Mouse (Mus musculus) lung, adult 2 months (tissue): ENCODE measurements at regions not wholly inside any gene's neighbourhood (a gene's known extent, or its start where the extent isn't known, plus 50 kb on each side); places are given as distances from the start of the nearest gene placed in this dataset.

Experiments used
- CTCF ChIP-seq: fragments of 200-500 bp; IDR thresholded peaks from 2 replicates; pipeline ENCODE4 v1.5.1; 2011; ENCODE audit warnings: mild to moderate bottlenecking, low read length, control low read depth; ENCODE audit not compliant: insufficient read depth
- POLR2A ChIP-seq: fragments of 200-500 bp; IDR thresholded peaks from 2 replicates; pipeline ENCODE4 v1.6.1; 2011; ENCODE audit warnings: low read depth, mild to moderate bottlenecking, control low read depth, low read length, borderline replicate concordance; ENCODE audit errors: extremely low read depth

GRCm38 (mm10) chr4:55781329-55781847 lies 249.1 kb upstream of the Klf4 start:
- TF ChIP-seq POLR2A (no peak), CTCF (no peak)
